Mouse (Mus musculus) heart, embryonic 13.5 days (tissue): ENCODE measurements at regions not wholly inside any gene's neighbourhood (a gene's known extent, or its start where the extent isn't known, plus 50 kb on each side); places are given as distances from the start of the nearest gene placed in this dataset.
"Not testable (repeated sequence)": the region's sequence is repeated elsewhere in the genome, so short reads cannot be mapped to it uniquely, and the experiment has no call there.

Experiments
- ATAC-seq: fragments of 200-750 bp; cut with Nextera tagmentation; 2 replicates; pipeline ENCODE4 v1.8.0; 2017; ENCODE audit warnings: moderate TSS enrichment; ENCODE audit not compliant: insufficient number of reproducible peaks, low FRiP score, low TSS enrichment; ENCODE audit errors: extremely low read depth
- H3K27ac ChIP-seq: fragments of 300-500 bp; sonication (generic); replicated peaks from 2 replicates; pipeline ENCODE4 v1.5.1; 2015; ENCODE audit warnings: moderate library complexity, mild to moderate bottlenecking, inconsistent platforms
- H3K27me3 ChIP-seq: fragments of 300-500 bp; sonication (generic); replicated peaks from 2 replicates; pipeline ENCODE4 v1.6.1; 2015; ENCODE audit warnings: mild to moderate bottlenecking, inconsistent platforms
- H3K36me3 ChIP-seq: fragments of 300-500 bp; sonication (generic); 2 replicates; pipeline ENCODE4 v1.6.1; 2015; ENCODE audit warnings: mild to moderate bottlenecking, inconsistent platforms
- H3K4me1 ChIP-seq: fragments of 300-500 bp; sonication (generic); 2 replicates; pipeline ENCODE4 v1.6.1; 2015; ENCODE audit warnings: inconsistent platforms
- H3K4me2 ChIP-seq: fragments of 300-500 bp; sonication (generic); 2 replicates; pipeline ENCODE4 v1.6.1; 2015; ENCODE audit warnings: inconsistent platforms, mild to moderate bottlenecking, moderate library complexity
- H3K4me3 ChIP-seq: fragments of 300-500 bp; sonication (generic); 2 replicates; pipeline ENCODE4 v1.5.1; 2015; ENCODE audit warnings: moderate library complexity, mild to moderate bottlenecking, inconsistent platforms
- H3K9ac ChIP-seq: fragments of 300-500 bp; sonication (generic); 2 replicates; pipeline ENCODE4 v1.6.1; 2015; ENCODE audit warnings: inconsistent platforms, mild to moderate bottlenecking, moderate library complexity
- H3K9me3 ChIP-seq: fragments of 300-500 bp; sonication (generic); 2 replicates; pipeline ENCODE4 v1.6.1; 2016; ENCODE audit warnings: inconsistent platforms
- WGBS: fragments of 180-500 bp; shearing (Covaris S2); methylation state at CpG from one replicate; pipeline ENCODE4 v1.1.7; 2015; ENCODE audit warnings: mixed read lengths; 5-methylcytosine and 5-hydroxymethylcytosine counted together

DNA sequence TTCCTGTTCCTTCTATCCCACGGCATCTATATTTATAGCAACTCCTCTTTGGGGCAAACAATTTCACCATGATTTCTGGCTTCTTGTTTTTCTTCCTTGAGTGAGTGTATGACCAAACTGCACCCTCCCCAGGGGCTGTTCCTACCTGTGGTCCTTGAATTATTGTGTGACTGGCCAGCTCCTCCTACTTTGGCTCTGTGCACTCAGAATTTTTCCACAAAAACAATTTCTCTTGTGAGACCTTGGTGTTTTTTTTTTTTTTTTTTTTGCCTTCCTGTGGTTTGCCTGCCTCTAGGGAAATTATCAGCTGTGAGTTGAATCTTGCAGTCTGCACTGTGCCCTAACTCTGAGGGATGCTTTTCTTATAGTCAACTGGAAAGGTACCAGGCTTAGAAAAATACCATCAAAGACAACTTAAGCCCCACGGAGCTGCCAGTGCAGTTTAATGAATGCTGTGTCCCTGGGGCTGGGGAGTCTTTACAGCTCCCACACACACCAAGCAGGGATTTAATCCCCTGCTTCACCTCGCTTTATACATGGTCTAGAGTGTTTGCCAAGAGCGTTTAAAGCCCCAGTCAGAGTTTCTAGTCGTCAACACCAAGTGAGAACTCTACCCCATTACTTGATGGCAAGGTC is 216.2 kb upstream of the Sesn3 start:
- Histone ChIP-seq H3K27ac (peak overlapping the region; percentile 37; the same call in 1 of the 2 replicates), H3K4me3 (no peak overlapping the region), H3K36me3 (no peaks in the 10 kb centered on the region), H3K27me3 (no peaks in the 10 kb centered on the region), H3K4me1 (peaks cover 23% of the 10 kb centered on the region), H3K9ac (no peak overlapping the region), H3K9me3 (no peaks in the 10 kb centered on the region), H3K4me2 (no peak overlapping the region)
- no peak for ATAC-seq
- 39% methylated on average over 5 of the region's 5 CpGs for WGBS

DNA sequence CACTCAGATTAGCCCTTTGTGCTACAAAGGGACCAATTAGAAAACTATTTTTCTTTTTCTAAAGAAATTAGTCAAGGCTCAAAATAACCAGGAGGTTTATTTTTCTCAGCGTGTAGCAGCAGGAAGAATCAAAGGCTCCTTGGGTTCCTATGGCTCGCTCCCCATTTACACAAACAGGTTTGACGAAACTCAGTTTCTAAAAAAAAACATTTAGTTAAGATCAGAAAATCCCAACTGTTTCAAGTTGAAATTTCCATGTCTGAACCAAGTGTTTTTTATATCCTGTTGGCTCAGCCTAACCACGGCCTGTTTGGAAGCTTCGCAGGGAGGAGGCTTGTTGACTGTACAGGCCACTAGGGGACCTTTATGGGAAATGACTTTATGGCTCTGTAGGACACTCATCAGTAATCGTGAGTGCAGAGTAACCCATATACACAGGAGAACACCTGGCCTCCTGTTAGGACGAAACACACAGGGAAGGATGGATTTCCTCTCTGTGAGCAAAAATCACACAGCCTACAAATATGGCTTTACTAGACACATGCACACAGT is 215.6 kb upstream of the Sesn3 start:
- peaks cover 17% of the 10 kb centered on the region for H3K4me1 ChIP-seq
- no peak for ATAC-seq
- H3K36me3 ChIP-seq = no peaks in the 10 kb centered on the region
- peak overlapping the region; percentile 37; the same call in 1 of the 2 replicates for H3K27ac ChIP-seq
- 59% methylated on average over 7 of the region's 7 CpGs for WGBS
- H3K9ac ChIP-seq = no peak overlapping the region
- H3K27me3 ChIP-seq = no peaks in the 10 kb centered on the region
- H3K4me3 ChIP-seq = no peak overlapping the region
- no peak overlapping the region for H3K4me2 ChIP-seq
- H3K9me3 ChIP-seq = no peaks in the 10 kb centered on the region

DNA sequence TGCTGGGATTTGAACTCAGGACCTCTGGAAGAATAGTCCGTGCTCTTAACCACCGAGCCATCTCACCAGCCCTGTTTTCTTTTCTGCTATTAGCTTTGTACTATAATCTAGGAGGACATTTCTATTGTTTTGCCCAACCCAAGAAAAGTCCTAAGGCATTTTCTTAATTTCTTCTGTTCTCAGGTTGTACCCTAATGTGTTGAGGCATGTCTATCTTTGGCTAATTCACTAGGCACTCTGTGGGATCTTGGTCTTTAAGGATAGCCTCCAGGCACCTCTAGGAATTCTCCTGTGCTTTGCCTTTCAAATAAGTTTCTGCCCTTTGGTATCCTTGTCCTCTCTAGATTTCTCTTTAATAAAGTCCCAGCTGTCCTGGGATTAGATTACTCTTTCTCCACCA is 214.6 kb upstream of the Sesn3 start:
- 92% methylated on average over 2 of the region's 2 CpGs for WGBS
- ATAC-seq = no peak
- Histone ChIP-seq H3K4me2 (no peak overlapping the region), H3K9ac (no peak overlapping the region), H3K27ac (no peak overlapping the region), H3K4me3 (no peak overlapping the region), H3K4me1 (peaks cover 17% of the 10 kb centered on the region), H3K27me3 (no peaks in the 10 kb centered on the region), H3K9me3 (peaks cover 2% of the 10 kb centered on the region), H3K36me3 (no peaks in the 10 kb centered on the region)

DNA sequence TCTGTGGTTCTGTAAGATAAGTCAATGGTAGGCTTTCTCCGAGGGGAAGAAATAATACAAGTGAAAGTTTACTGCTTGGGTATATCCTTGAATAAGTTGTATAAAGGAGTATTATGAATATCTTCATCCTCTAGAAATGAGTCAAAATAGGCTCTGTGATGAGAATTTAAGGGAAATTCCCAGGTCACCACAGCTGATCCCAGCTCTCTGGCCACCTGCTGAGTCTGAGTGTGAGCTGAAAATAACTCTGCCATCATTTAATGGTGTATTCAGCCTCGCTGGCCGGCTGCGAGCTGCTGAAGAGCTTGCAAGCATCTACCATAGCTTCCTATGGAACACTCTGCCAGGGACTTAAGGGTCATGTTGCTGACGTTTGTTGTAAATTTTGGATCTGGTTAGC is 213.5 kb upstream of the Sesn3 start:
- Histone ChIP-seq H3K9ac (no peak overlapping the region), H3K4me2 (no peak overlapping the region), H3K36me3 (no peaks in the 10 kb centered on the region), H3K9me3 (peaks cover 11% of the 10 kb centered on the region), H3K27me3 (no peaks in the 10 kb centered on the region), H3K4me3 (no peak overlapping the region), H3K4me1 (peaks cover 14% of the 10 kb centered on the region), H3K27ac (no peak overlapping the region)
- 60% methylated on average over 5 of the region's 5 CpGs for WGBS
- no peak for ATAC-seq

DNA sequence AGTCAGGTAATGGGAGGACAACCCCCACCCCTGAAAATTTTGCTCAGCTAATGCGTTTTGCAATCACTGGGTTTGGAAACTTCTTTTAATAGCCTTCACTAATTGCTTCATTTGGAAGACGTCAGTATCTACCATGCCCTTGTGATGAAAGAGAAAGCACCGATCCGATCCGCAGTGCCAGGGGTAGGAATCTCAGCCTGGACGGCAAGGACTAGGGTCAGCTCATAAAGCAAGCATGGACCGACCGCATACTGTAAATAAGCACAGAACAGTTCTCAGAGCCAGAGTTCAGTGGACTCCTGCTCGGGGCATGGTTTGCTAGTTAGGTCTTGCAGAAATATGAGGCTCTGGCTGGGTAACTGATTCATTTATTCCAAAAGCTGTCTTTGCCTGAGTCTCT is 213.0 kb upstream of the Sesn3 start:
- no peaks in the 10 kb centered on the region for H3K27me3 ChIP-seq
- H3K27ac ChIP-seq = no peak overlapping the region
- H3K36me3 ChIP-seq = no peaks in the 10 kb centered on the region
- peaks cover 11% of the 10 kb centered on the region for H3K9me3 ChIP-seq
- H3K9ac ChIP-seq = no peak overlapping the region
- no peak overlapping the region for H3K4me2 ChIP-seq
- peaks cover 14% of the 10 kb centered on the region for H3K4me1 ChIP-seq
- WGBS = 77% methylated on average over 9 of the region's 9 CpGs
- no peak for ATAC-seq
- H3K4me3 ChIP-seq = no peak overlapping the region

DNA sequence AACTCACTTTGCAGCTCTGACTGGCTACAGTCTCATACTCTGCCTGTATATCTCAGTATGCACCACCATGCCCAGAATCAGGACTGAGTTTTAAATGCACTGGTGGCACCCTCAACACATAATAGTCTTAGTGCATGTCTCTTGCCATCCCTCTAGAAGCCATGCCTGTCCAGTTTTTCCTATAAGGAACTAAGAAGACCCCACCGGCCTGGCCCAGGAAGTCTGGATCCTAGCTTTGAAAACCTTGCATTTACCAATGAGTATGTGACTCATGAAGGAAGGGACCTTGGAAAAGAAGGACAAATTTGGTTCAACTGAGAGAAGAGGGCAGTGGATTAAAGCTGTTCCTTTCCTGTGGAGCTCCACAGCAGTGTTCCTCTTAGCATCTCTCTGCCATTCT is 212.2 kb upstream of the Sesn3 start:
- no peaks in the 10 kb centered on the region for H3K36me3 ChIP-seq
- H3K27ac ChIP-seq = no peak overlapping the region
- no peak overlapping the region for H3K9ac ChIP-seq
- H3K9me3 ChIP-seq = peaks cover 11% of the 10 kb centered on the region
- ATAC-seq = no peak
- WGBS = 90% methylated on average over 1 of the region's 1 CpGs
- no peak overlapping the region for H3K4me3 ChIP-seq
- no peaks in the 10 kb centered on the region for H3K27me3 ChIP-seq
- peaks cover 14% of the 10 kb centered on the region for H3K4me1 ChIP-seq
- H3K4me2 ChIP-seq = no peak overlapping the region

DNA sequence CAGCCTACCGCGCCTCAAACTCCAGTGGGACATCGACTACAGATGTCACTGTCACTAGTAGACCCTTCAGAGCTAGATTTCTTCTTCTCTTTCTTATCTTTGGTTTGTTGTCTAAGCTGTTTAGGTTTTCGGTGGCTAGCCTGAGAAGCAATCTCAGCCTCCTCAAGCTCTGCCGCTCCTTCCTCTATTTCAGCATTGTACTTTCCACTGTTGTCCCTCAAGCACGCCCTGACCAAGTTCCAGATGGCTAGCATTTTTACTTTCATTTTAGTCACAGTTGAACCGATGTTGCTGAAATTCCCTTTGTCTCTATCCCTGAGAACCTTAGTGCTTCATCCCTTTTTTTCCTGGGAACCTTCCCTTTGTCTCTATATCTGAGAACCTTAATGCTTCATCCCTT is 208.1 kb upstream of the Sesn3 start:
- WGBS = 87% methylated on average over 7 of the region's 7 CpGs

DNA sequence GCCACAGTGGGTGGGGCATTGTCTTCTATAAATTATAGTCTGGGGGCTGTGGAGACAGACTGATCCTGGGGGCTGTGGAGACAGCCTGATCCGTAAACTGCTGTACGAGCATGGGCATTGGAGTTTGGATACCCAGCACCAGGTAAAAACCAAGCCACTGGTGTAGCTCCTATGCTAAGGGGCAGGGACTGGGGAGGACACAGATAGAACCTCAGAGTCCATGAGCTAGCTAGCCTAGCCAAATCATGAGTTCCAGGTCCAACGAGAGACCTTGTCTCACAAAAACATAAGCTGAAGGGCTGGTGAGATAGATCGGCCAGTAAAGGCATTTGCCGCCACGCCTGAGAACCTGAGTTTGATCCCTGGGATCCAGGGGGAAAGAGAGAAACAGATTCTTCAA is 205.8 kb upstream of the Sesn3 start:
- no peak overlapping the region for H3K27ac ChIP-seq
- H3K4me3 ChIP-seq = no peak overlapping the region
- H3K9me3 ChIP-seq = peaks cover 11% of the 10 kb centered on the region
- no peak overlapping the region for H3K4me2 ChIP-seq
- ATAC-seq = no peak
- no peaks in the 10 kb centered on the region for H3K36me3 ChIP-seq
- H3K27me3 ChIP-seq = no peaks in the 10 kb centered on the region
- H3K9ac ChIP-seq = no peak overlapping the region
- H3K4me1 ChIP-seq = peaks cover 2% of the 10 kb centered on the region; the same call in 1 of the 2 replicates
- WGBS = 88% methylated on average over 6 of the region's 6 CpGs

More for the DNA sequence above, 208.1 kb upstream of the Sesn3 start:
- not testable (repeated sequence) for H3K36me3 ChIP-seq, H3K4me1 ChIP-seq, H3K4me2 ChIP-seq, ATAC-seq, H3K27ac ChIP-seq, H3K9ac ChIP-seq, H3K27me3 ChIP-seq, H3K4me3 ChIP-seq
- peaks cover 11% of the 10 kb centered on the region for H3K9me3 ChIP-seq

DNA sequence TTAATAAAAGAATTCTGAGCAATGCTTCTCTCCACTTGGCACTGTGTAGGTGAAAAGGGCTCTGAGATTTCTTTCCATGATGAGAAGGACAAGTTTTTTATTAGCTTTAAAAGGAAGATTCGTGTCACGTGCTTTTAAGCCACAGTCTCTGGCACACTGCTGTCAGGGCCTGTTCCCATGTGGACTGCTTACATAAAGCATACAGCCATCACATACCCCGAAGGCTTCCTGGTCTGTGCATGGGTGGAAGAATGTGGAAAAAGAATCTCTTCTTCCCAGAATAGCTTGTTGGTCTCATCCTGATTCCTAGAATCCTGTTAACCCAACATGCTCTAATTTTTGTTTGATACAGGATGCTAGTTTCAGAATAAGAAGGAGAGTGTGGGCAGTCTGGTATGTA is 205.1 kb upstream of the Sesn3 start:
- H3K4me3 ChIP-seq = no peak overlapping the region
- H3K4me1 ChIP-seq = peaks cover 2% of the 10 kb centered on the region; the same call in 1 of the 2 replicates
- no peaks in the 10 kb centered on the region for H3K27me3 ChIP-seq
- H3K27ac ChIP-seq = no peak overlapping the region
- no peak overlapping the region for H3K4me2 ChIP-seq
- H3K9ac ChIP-seq = no peak overlapping the region
- 65% methylated on average over 3 of the region's 3 CpGs for WGBS
- H3K9me3 ChIP-seq = peaks cover 11% of the 10 kb centered on the region
- no peaks in the 10 kb centered on the region for H3K36me3 ChIP-seq
- no peak for ATAC-seq

DNA sequence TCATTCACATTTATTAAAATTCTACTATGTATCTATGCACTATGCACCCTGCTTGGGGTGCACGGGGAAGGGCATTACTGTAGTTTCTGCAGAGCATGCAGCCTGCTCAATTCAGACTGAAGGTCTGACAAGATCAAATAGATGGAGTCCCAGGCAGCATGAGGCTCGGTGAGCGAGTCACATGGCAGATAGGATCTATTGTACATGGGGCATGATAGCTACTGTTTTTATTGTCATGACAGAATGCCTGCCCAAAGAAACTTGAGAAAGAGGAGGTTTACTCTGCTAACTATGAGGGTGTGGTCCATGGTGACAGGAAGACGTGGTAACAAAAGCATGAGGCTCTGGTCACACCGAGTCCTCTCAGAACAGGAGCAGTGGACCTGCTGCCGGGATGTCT is 203.1 kb upstream of the Sesn3 start:
- 71% methylated on average over 6 of the region's 6 CpGs for WGBS
- no peak overlapping the region for H3K4me3 ChIP-seq
- H3K4me2 ChIP-seq = no peak overlapping the region
- no peaks in the 10 kb centered on the region for H3K9me3 ChIP-seq
- H3K36me3 ChIP-seq = no peaks in the 10 kb centered on the region
- H3K27ac ChIP-seq = no peak overlapping the region
- ATAC-seq = no peak
- no peaks in the 10 kb centered on the region for H3K27me3 ChIP-seq
- peaks cover 15% of the 10 kb centered on the region for H3K4me1 ChIP-seq
- H3K9ac ChIP-seq = no peak overlapping the region

DNA sequence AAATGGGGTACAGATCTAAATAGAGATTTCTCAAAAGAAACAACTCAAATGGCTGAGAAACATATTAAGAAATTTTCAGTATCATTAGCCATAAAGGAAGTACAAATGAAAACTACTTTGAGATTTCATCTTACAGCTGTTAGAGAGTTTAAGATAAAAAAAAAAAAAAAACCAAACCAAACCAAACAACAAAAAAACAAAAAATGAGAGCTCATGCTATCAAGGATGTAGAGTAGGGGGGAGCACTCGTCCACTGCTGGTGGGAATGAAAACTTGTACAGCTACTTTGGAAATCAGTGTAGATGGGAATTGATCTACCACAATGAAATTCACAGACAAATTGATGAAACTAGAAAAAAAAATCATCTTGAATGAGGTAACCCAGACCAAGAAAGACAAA is 201.9 kb upstream of the Sesn3 start:
- Histone ChIP-seq H3K4me2 (no peak overlapping the region), H3K4me3 (no peak overlapping the region), H3K36me3 (no peaks in the 10 kb centered on the region), H3K9me3 (no peaks in the 10 kb centered on the region), H3K27me3 (no peaks in the 10 kb centered on the region), H3K4me1 (peaks cover 19% of the 10 kb centered on the region), H3K9ac (no peak overlapping the region), H3K27ac (no peak overlapping the region)
- no peak for ATAC-seq
- WGBS = 70% methylated on average over 1 of the region's 1 CpGs

DNA sequence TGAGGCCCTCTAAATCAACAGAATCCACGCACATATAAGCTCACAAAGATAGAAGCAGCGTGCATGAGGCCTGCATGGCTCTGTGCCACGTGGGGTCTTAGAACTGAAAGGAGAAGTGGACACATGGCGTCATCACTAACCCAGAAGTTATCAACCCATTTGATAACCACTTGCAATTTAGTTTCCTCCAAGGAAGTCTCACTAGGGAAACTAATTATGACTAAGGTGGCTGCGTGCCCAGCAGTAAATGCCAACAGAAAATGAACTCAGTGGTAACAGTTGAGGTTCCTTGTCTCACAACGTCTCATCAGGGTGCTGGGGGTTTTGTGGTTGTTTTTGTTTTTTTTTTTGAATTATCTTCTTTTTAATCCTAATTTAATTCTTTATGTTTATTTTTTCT is 200.6 kb upstream of the Sesn3 start:
- Histone ChIP-seq H3K9me3 (no peaks in the 10 kb centered on the region), H3K4me1 (peaks cover 19% of the 10 kb centered on the region), H3K36me3 (no peaks in the 10 kb centered on the region), H3K4me3 (no peak overlapping the region), H3K4me2 (no peak overlapping the region), H3K27ac (no peak overlapping the region), H3K9ac (no peak overlapping the region), H3K27me3 (no peaks in the 10 kb centered on the region)
- ATAC-seq = no peak
- WGBS = 52% methylated on average over 6 of the region's 6 CpGs
